Mouse (Mus musculus) liver, embryonic 15.5 days (tissue): ENCODE data around the gene Cacna1c. TPM values are rescaled to one million over a fixed set of nuclear protein-coding genes. Genes with fewer than 3 reads are reported as not detected.

Experiments
- ATAC-seq: fragments of 200-750 bp; cut with Nextera tagmentation; 2 replicates; pipeline ENCODE4 v1.8.0; 2017; ENCODE audit warnings: moderate number of reproducible peaks, mild to moderate bottlenecking, moderate library complexity; ENCODE audit not compliant: insufficient read depth
- H3K27ac ChIP-seq: fragments of 300-500 bp; sonication (generic); replicated peaks from 2 replicates; pipeline ENCODE4 v1.5.1; 2015; ENCODE audit warnings: mild to moderate bottlenecking, inconsistent platforms
- H3K27me3 ChIP-seq: fragments of 300-500 bp; sonication (generic); 2 replicates; pipeline ENCODE4 v1.6.1; 2015; ENCODE audit warnings: mild to moderate bottlenecking, inconsistent platforms
- H3K36me3 ChIP-seq: fragments of 300-500 bp; sonication (generic); replicated peaks from 2 replicates; pipeline ENCODE4 v1.6.1; 2015; ENCODE audit warnings: moderate library complexity, mild to moderate bottlenecking, inconsistent platforms
- H3K4me1 ChIP-seq: fragments of 300-500 bp; sonication (generic); replicated peaks from 2 replicates; pipeline ENCODE4 v1.6.1; 2015; ENCODE audit warnings: inconsistent platforms
- H3K4me2 ChIP-seq: fragments of 300-500 bp; sonication (generic); 2 replicates; pipeline ENCODE4 v1.6.1; 2015; ENCODE audit warnings: moderate library complexity, mild to moderate bottlenecking, inconsistent platforms
- H3K4me3 ChIP-seq: fragments of 300-500 bp; sonication (generic); replicated peaks from 2 replicates; pipeline ENCODE4 v1.5.1; 2015; ENCODE audit warnings: mild to moderate bottlenecking, inconsistent platforms
- H3K9ac ChIP-seq: fragments of 300-500 bp; sonication (generic); 2 replicates; pipeline ENCODE4 v1.6.1; 2015; ENCODE audit warnings: moderate library complexity, mild to moderate bottlenecking, inconsistent platforms
- H3K9me3 ChIP-seq: fragments of 300-500 bp; sonication (generic); replicated peaks from 2 replicates; pipeline ENCODE4 v1.6.1; 2016; ENCODE audit warnings: inconsistent platforms
- WGBS: fragments of 180-500 bp; shearing (Covaris S2); methylation state at CpG from one replicate; pipeline ENCODE4 v1.1.7; 2015; ENCODE audit warnings: mixed read lengths; ENCODE audit not compliant: insufficient replicate concordance; 5-methylcytosine and 5-hydroxymethylcytosine counted together
- polyA plus RNA-seq: library from polyadenylated mRNA; unstranded; fragments of >200 nt; fragmentation: Nextera tagmentation; extraction: Ambion mirVana; gene quantifications from 2 replicates; pipeline ENCODE4 v1.2.1, GENCODE M21; 2015

Gene Cacna1c
- polyA plus RNA-seq, 1 experiment from 2014 or later = 0.41 TPM

DNA sequence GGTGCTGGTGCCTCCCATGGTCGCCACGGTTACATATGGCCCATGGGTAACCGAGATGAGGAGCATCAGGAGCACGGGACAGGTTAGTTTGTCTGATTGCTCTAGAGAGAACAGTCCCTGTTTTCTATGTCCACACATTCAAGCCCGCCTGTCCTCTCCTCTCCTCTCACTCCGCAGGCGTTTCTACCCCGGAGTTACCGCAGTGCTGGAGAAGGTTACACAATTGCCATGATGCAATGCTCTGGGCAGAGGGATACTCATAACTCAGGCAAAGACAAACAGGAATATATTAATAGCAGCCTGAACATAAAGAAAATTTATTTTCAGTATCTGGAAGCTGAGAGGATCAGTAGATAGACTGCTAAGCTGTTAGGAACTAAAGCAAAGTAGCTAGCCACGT is 58.5 kb downstream of the Cacna1c start:
- Histone ChIP-seq H3K9me3 (no peaks in the 10 kb centered on the region), H3K36me3 (no peaks in the 10 kb centered on the region), H3K9ac (no peak overlapping the region), H3K27ac (no peak overlapping the region), H3K4me3 (no peak overlapping the region), H3K27me3 (no peaks in the 10 kb centered on the region), H3K4me1 (no peaks in the 10 kb centered on the region), H3K4me2 (no peak overlapping the region)
- 61% methylated on average over 10 of the region's 10 CpGs for WGBS
- ATAC-seq = peak; percentile 52; the same call in 1 of the 2 replicates

DNA sequence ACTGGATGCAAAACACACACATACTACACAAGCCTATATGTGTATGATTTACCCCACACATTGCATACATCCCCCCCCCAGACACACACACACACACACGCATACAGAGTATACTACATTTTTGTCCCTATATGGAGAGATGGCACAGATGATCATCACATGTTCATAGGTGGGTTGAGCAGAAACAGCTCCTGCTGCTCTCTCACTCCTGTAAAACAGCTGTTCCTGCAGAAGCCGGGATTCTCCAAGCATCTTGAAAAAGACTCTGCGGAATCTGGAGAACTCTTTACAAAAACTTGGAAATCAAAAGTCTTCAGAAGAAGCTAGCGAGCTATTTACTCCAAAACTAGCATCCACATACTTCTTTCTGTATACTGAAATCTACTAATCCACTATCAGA is 63.4 kb downstream of the Cacna1c start:
- 66% methylated on average over 4 of the region's 4 CpGs for WGBS
- Histone ChIP-seq H3K27ac (no peak overlapping the region), H3K9me3 (no peaks in the 10 kb centered on the region), H3K36me3 (no peaks in the 10 kb centered on the region), H3K4me3 (no peak overlapping the region), H3K9ac (no peak overlapping the region), H3K4me2 (no peak overlapping the region), H3K27me3 (no peaks in the 10 kb centered on the region), H3K4me1 (no peaks in the 10 kb centered on the region)
- no peak for ATAC-seq

DNA sequence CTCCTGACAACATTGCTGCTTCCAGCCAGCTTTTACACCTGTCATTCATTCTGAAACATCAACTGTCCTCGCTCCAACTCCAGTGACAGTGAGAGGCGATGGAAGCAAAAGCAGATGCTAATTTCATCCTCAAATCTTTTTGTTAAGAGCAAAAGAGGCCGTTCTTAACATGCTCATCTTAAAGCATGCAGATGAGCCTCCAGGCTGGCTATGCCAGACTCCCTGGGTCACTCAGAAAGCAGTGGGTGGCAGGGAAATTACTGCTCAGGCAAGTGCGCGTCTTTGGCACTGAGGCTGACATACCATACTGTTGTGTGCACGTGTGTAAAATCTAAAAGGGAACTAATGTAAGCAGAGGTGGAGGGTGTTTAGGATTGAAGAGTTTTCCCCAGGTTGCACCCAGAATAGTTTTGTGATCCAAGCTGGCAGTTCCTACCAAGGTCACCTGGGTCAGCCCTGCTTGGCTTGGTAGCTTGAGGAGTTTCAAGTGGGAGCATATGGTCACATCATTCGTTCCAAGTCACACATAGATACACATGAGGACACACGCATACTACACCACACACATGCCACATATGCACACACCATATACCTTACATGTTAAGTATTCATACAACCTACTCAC is 64.0 kb downstream of the Cacna1c start:
- Histone ChIP-seq H3K4me1 (no peaks in the 10 kb centered on the region), H3K9me3 (no peaks in the 10 kb centered on the region), H3K27ac (no peak overlapping the region), H3K27me3 (no peaks in the 10 kb centered on the region), H3K4me2 (no peak overlapping the region), H3K36me3 (no peaks in the 10 kb centered on the region), H3K4me3 (no peak overlapping the region), H3K9ac (no peak overlapping the region)
- WGBS = 71% methylated on average over 8 of the region's 8 CpGs
- no peak for ATAC-seq

DNA sequence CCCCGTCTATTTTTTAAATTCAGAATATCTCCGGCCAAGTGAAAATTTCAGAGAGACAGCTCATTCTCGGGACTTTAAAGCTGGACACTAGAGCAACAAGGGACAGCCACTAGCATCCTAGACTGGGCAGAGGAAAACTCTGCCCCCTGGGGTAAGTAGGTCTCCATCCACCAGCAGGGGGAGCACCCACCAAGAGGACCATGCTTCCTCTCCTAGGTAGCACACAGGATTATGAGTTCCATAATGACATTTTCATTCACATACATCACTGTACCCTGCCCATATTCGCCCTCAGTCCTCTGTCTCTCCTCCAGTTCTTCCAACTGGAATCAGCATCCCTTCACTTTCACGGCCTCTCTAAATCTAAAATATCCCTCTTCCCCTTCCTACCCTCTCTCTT is 66.6 kb downstream of the Cacna1c start:
- no peaks in the 10 kb centered on the region for H3K27me3 ChIP-seq
- WGBS = 50% methylated on average over 5 of the region's 5 CpGs
- no peak overlapping the region for H3K4me2 ChIP-seq
- no peak overlapping the region for H3K27ac ChIP-seq
- H3K9me3 ChIP-seq = no peaks in the 10 kb centered on the region
- no peak overlapping the region for H3K4me3 ChIP-seq
- no peaks in the 10 kb centered on the region for H3K36me3 ChIP-seq
- ATAC-seq = no peak
- no peak overlapping the region for H3K9ac ChIP-seq
- no peaks in the 10 kb centered on the region for H3K4me1 ChIP-seq

DNA sequence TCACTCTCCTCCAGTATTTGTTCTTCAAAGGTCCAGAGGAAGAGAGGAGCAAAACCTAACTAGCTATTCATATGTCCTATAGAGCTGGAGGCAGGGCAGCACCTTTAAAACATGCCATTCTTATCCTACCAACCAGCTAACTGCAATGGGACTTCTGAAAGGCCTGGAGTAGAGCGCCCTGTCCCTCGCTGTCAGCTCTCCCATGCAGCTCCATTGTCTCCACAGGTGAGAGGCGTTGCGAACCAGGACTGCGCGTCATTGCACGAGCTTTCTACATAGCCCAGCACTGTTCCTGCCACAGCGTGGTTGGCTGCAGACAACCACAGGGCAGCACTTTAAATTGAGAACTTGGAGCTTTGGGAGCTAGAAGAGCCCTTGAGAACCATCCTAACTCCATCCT is 67.7 kb downstream of the Cacna1c start:
- Histone ChIP-seq H3K27me3 (no peaks in the 10 kb centered on the region), H3K27ac (no peak overlapping the region), H3K9me3 (no peaks in the 10 kb centered on the region), H3K4me1 (no peaks in the 10 kb centered on the region), H3K9ac (no peak overlapping the region), H3K36me3 (no peaks in the 10 kb centered on the region), H3K4me3 (no peak overlapping the region), H3K4me2 (no peak overlapping the region)
- 72% methylated on average over 8 of the region's 8 CpGs for WGBS
- ATAC-seq = no peak

DNA sequence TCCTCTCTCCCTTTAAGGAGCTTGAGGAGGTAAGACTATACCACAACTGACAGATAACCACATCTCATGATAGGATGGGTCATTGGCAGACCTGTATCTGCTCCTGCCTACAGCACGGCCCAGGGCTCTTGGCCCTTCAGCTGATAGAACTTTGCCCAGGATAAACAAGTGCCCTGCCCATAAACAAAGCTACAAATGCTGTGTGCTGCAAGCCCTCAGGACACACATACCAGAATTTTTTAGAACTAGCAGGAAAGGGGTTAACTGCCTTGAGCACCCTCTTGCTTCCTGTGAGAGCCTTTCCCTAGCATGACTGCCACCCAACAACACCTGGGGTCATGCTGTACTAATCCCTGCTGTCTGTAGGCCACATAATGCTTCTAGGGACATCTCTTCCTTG is 68.1 kb downstream of the Cacna1c start:
- Histone ChIP-seq H3K9me3 (no peaks in the 10 kb centered on the region), H3K36me3 (no peaks in the 10 kb centered on the region), H3K4me3 (no peak overlapping the region), H3K9ac (no peak overlapping the region), H3K27ac (no peak overlapping the region), H3K27me3 (no peaks in the 10 kb centered on the region), H3K4me2 (no peak overlapping the region), H3K4me1 (no peaks in the 10 kb centered on the region)
- no peak for ATAC-seq
- WGBS = 59% methylated on average over 1 of the region's 1 CpGs

DNA sequence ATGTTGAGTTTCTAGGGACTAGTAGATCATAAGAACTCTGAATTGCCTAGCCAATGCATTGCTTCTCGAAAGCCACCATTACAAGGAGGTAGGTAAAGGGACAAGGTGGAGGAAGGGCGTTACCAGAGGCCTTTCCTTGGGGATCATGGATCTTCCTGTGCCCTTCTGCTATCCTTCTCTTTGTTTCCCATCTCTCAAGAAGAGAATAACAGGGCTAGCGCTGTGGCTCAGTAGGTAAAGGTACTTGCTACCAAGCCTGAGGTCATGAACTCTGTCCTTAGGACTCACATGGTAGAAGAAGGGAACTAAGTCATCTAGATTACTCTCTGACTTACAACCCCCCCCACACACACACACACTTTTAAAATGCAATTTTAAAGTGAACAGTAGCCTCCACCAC is 69.2 kb downstream of the Cacna1c start:
- Histone ChIP-seq H3K4me2 (no peak overlapping the region), H3K4me1 (no peaks in the 10 kb centered on the region), H3K4me3 (no peak overlapping the region), H3K9me3 (no peaks in the 10 kb centered on the region), H3K27me3 (no peaks in the 10 kb centered on the region), H3K27ac (no peak overlapping the region), H3K9ac (no peak overlapping the region), H3K36me3 (no peaks in the 10 kb centered on the region)
- 57% methylated on average over 3 of the region's 3 CpGs for WGBS
- no peak for ATAC-seq

DNA sequence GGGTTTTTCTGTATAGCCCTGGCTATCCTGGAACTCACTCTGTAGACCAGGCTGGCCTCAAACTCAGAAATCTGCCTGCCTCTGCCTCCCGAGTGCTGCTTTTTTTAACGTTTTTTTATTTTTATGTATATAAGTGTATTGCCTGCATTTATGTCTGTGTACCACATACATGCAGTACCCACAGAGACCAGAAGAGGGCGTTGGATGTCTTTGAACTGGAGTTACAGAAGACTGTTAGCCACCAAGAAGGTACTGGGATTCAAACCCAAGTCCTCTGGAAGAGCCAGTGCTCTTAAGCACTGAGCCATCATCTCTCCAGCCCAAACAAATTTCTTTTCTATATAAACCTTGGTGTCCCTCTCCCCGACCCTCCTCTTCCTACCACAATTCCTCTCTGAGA is 77.8 kb downstream of the Cacna1c start:
- WGBS = 39% methylated on average over 4 of the region's 4 CpGs
- no peak for ATAC-seq
- Histone ChIP-seq H3K4me3 (no peak overlapping the region), H3K4me2 (no peak overlapping the region), H3K9me3 (no peaks in the 10 kb centered on the region), H3K27ac (no peak overlapping the region), H3K9ac (no peak overlapping the region), H3K4me1 (no peaks in the 10 kb centered on the region), H3K36me3 (no peaks in the 10 kb centered on the region), H3K27me3 (peaks cover 3% of the 10 kb centered on the region; the same call in 1 of the 2 replicates)

DNA sequence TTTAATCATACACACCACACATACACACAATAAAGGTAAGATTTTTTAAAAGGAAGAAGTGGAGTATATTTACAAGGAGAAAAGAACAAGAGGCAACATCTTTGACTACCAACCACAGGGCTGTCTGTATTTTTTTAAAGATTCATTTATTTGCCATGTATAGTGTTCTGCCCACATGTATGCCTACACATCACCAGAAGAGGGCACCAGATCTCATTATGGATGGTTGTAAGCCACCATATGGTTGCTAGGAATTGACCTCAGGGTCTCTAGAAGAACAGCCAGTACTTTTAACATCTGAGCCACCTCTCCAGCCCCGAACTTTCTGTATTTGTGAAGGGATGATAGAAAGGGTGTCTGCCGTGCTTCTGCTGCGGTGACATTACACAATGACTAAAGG is 79.9 kb downstream of the Cacna1c start:
- WGBS = 64% methylated on average over 3 of the region's 3 CpGs
- H3K27me3 ChIP-seq = peaks cover 22% of the 10 kb centered on the region
- no peak overlapping the region for H3K27ac ChIP-seq
- H3K4me3 ChIP-seq = no peak overlapping the region
- no peak overlapping the region for H3K9ac ChIP-seq
- H3K36me3 ChIP-seq = no peaks in the 10 kb centered on the region
- H3K4me1 ChIP-seq = no peaks in the 10 kb centered on the region
- H3K4me2 ChIP-seq = no peak overlapping the region
- ATAC-seq = no peak
- H3K9me3 ChIP-seq = no peaks in the 10 kb centered on the region

DNA sequence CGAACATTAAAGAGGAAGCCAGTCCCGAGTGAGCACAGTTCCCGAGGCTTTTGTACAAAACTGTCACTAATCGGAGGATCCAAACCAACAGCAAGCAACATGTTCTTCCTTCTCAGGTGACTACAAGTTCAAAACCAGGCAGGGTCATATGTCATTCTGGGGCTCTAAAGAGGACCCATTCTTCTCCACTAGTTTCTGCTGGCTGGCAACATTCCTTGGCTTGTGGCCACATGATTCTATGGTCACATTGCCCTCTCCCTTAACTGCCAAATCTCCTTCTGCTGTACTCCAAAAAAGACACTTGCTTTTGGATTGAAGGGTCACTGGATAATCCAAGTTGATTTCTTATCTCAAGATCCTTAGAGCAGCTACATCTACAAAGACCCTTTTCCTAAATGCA is 82.9 kb downstream of the Cacna1c start:
- ATAC-seq = no peak
- H3K27me3 ChIP-seq = peaks cover 51% of the 10 kb centered on the region
- WGBS = 58% methylated on average over 4 of the region's 4 CpGs
- H3K4me2 ChIP-seq = no peak overlapping the region
- H3K4me1 ChIP-seq = 0 out of 2 replicates have a peak, but pooled peaks cover 6% of the 10 kb centered on the region
- H3K36me3 ChIP-seq = no peaks in the 10 kb centered on the region
- no peak overlapping the region for H3K4me3 ChIP-seq
- no peak overlapping the region for H3K9ac ChIP-seq
- no peak overlapping the region for H3K27ac ChIP-seq
- H3K9me3 ChIP-seq = no peaks in the 10 kb centered on the region

DNA sequence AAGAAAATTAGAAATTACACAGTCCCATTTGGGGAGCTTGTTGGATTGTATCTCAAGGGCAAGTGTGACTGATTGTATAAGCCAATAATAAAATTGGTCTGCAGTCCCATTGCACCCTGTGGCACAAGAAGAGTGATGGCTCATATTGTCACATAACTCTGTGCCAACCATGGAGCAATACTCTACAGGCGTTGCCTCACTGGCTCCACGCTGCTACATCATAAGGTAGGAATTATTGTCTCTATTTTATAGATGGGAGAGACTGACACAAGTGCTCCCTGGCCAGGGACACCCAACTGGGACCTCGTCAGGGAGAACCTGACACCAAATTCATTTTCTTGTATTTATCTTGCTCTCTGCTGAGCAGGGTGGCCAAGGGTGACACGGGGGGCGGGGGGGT is 85.8 kb downstream of the Cacna1c start:
- no peak overlapping the region for H3K4me3 ChIP-seq
- no peak overlapping the region for H3K9ac ChIP-seq
- no peaks in the 10 kb centered on the region for H3K9me3 ChIP-seq
- peaks cover 81% of the 10 kb centered on the region for H3K27me3 ChIP-seq
- WGBS = 52% methylated on average over 5 of the region's 5 CpGs
- no peak overlapping the region for H3K4me2 ChIP-seq
- peaks cover 17% of the 10 kb centered on the region for H3K4me1 ChIP-seq
- no peak for ATAC-seq
- H3K27ac ChIP-seq = no peak overlapping the region
- no peaks in the 10 kb centered on the region for H3K36me3 ChIP-seq
